Comparison of ENCODE assay signal across 8 mouse cellular contexts in genomic region chr7:128724761-128725160, GRCm38 (mm10). TPM values are rescaled to one million over a fixed set of nuclear protein-coding genes. Genes with fewer than 3 reads are reported as not detected.
A peak's percentile ranks its signal among the peaks of the same experiment; 100 is the strongest.
DNase-seq lines count a peak whose midpoint lies in the region; ATAC-seq and TF ChIP-seq lines count a peak whose summit lies in the region.

No protein-coding gene starts in this region.

- H3K9me3 ChIP-seq in hindbrain, embryonic 11.5 days (ENCODE audit: control insufficient read depth, low read length): no peaks in the 10 kb centered on the region

- H3K4me3 ChIP-seq in hindbrain, embryonic 11.5 days (ENCODE audit: low read depth, low read length): no peak overlapping the region
- H3K4me3 ChIP-seq in lung, adult 2 months (replicated peaks; ENCODE audit: extremely low read depth, low read depth, low read length): no peak overlapping the region

- no peak overlapping the region for H3K9ac ChIP-seq in hindbrain, embryonic 11.5 days (ENCODE audit: low read depth, low read length)

- peak; percentile 30; the same call in 1 of the 2 replicates for TF ChIP-seq CTCF in lung, adult 2 months (IDR thresholded peaks at IDR 0.05; ENCODE audit: insufficient read depth, low read length)

- WGBS in hindbrain, embryonic 11.5 days: 50% methylated on average over 4 of the region's 4 CpGs
- 16% methylated on average over 4 of the region's 4 CpGs for WGBS in lung, adult 2 months

- no peak for ATAC-seq in hindbrain, embryonic 11.5 days (ENCODE audit: low FRiP score)
- ATAC-seq in neutrophil, adult 5-6 weeks (ENCODE audit: extremely low read depth, insufficient number of reproducible peaks, low FRiP score, poor library complexity, severe bottlenecking): peak; percentile 83

- no peak for TF ChIP-seq POLR2A in lung, adult 2 months (IDR thresholded peaks at IDR 0.05; ENCODE audit: borderline replicate concordance, extremely low read depth, low read depth, low read length)

- H3K4me2 ChIP-seq in hindbrain, embryonic 11.5 days (replicated peaks; ENCODE audit: low read depth, low read length): no peak overlapping the region

- H3K4me1 ChIP-seq in hindbrain, embryonic 11.5 days (replicated peaks; ENCODE audit: control insufficient read depth, insufficient read depth, low read length): no peaks in the 10 kb centered on the region
- H3K4me1 ChIP-seq in lung, adult 2 months (ENCODE audit: control insufficient read depth, insufficient read depth, low read length): no peaks in the 10 kb centered on the region

- H3K36me3 ChIP-seq in hindbrain, embryonic 11.5 days (ENCODE audit: control insufficient read depth, insufficient read depth, low read length): 0 out of 2 replicates have a peak, but pooled peaks cover 2% of the 10 kb centered on the region

- peak; percentile 72 for DNase-seq in Muller cell, postnatal 12 days (ENCODE audit: inconsistent ontology term)
- DNase-seq in cerebellum, adult 9-10 months: peak; percentile 81
- peak; percentile 82 to 89 for DNase-seq in frontal cortex, adult 2 months (ENCODE audit: extremely low spot score in 1 of 2, low spot score in 1 of 2)
- peak; percentile 65 for DNase-seq in hindbrain, embryonic 11.5 days (ENCODE audit: low spot score)
- peak; percentile 88 for DNase-seq in layer of hippocampus, adult 9-10 months (ENCODE audit: low spot score)
- peak; percentile 40 for DNase-seq in lung, adult 2 months
- DNase-seq in thymus, postnatal 4 days: peak; percentile 73

- H3K27me3 ChIP-seq in hindbrain, embryonic 11.5 days (ENCODE audit: control insufficient read depth, insufficient read depth, low read length): no peaks in the 10 kb centered on the region

- no peak overlapping the region for H3K27ac ChIP-seq in hindbrain, embryonic 11.5 days (ENCODE audit: low read depth, low read length)

RNA-seq across cellular contexts. Expression of gene Mcmbp, which starts 15.5 kb away (rescaled TPM):
- polyA plus RNA-seq in frontal cortex, adult 2 months (2012; rRNA removed): 17.5 and 19.0 TPM in 2 replicates
- 77.4 and 81.2 TPM in 2 replicates for polyA plus RNA-seq in hindbrain, embryonic 11.5 days (2014; fragmentation: Nextera tagmentation; extraction: Ambion mirVana)
- 31.1 and 32.5 TPM in 2 replicates for polyA plus RNA-seq in lung, adult 2 months (2012; rRNA removed)
- 53.0 and 71.0 TPM in 2 replicates for total RNA-seq in neutrophil, adult 5-6 weeks (2017)

RNA-seq across cellular contexts. Expression of gene Sec23ip, which starts 20.0 kb away (rescaled TPM):
- polyA plus RNA-seq in frontal cortex, adult 2 months (2012; rRNA removed): 18.2 and 19.0 TPM in 2 replicates
- polyA plus RNA-seq in hindbrain, embryonic 11.5 days (2014; fragmentation: Nextera tagmentation; extraction: Ambion mirVana): 44.3 and 46.1 TPM in 2 replicates
- 19.3 and 24.3 TPM in 2 replicates for polyA plus RNA-seq in lung, adult 2 months (2012; rRNA removed)
- 36.5 and 36.6 TPM in 2 replicates for total RNA-seq in neutrophil, adult 5-6 weeks (2017)
